Mouse (Mus musculus) embryonic facial prominence, embryonic 13.5 days (tissue): ENCODE measurements around the gene Pigk. TPM values are rescaled to one million over a fixed set of nuclear protein-coding genes. Genes with fewer than 3 reads are reported as not detected.

Experiments used
- ATAC-seq: fragments of 200-750 bp; cut with Nextera tagmentation; 2 replicates; pipeline ENCODE4 v1.8.0; 2017; ENCODE audit warnings: low read depth; ENCODE audit not compliant: insufficient number of reproducible peaks, insufficient read depth, low FRiP score, low TSS enrichment
- H3K27ac ChIP-seq: fragments of 300-500 bp; sonication (generic); 2 replicates; pipeline ENCODE4 v1.5.1; 2015; ENCODE audit warnings: moderate library complexity, mild to moderate bottlenecking, inconsistent platforms
- H3K27me3 ChIP-seq: fragments of 300-500 bp; sonication (generic); 2 replicates; pipeline ENCODE4 v1.6.1; 2015; ENCODE audit warnings: mild to moderate bottlenecking, inconsistent platforms
- H3K36me3 ChIP-seq: fragments of 300-500 bp; sonication (generic); 2 replicates; pipeline ENCODE4 v1.6.1; 2015; ENCODE audit warnings: mild to moderate bottlenecking, inconsistent platforms
- H3K4me1 ChIP-seq: fragments of 300-500 bp; sonication (generic); 2 replicates; pipeline ENCODE4 v1.6.1; 2015; ENCODE audit warnings: inconsistent platforms
- H3K4me2 ChIP-seq: fragments of 300-500 bp; sonication (generic); 2 replicates; pipeline ENCODE4 v1.6.1; 2015; ENCODE audit warnings: moderate library complexity, mild to moderate bottlenecking, inconsistent platforms
- H3K4me3 ChIP-seq: fragments of 300-500 bp; sonication (generic); 2 replicates; pipeline ENCODE4 v1.5.1; 2015; ENCODE audit warnings: mild to moderate bottlenecking, inconsistent platforms
- H3K9ac ChIP-seq: fragments of 300-500 bp; sonication (generic); 2 replicates; pipeline ENCODE4 v1.6.1; 2015; ENCODE audit warnings: mild to moderate bottlenecking, inconsistent platforms
- H3K9me3 ChIP-seq: fragments of 300-500 bp; sonication (generic); 2 replicates; pipeline ENCODE4 v1.6.1; 2016; ENCODE audit warnings: inconsistent platforms
- WGBS: fragments of 180-500 bp; shearing (Covaris S2); methylation state at CpG from one replicate; pipeline ENCODE4 v1.1.7; 2015; ENCODE audit warnings: mixed read lengths; 5-methylcytosine and 5-hydroxymethylcytosine counted together
- polyA plus RNA-seq: library from polyadenylated mRNA; unstranded; fragments of >200 nt; fragmentation: Nextera tagmentation; extraction: Ambion mirVana; gene quantifications from 2 replicates; pipeline ENCODE4 v1.2.1, GENCODE M21; 2015

The Pigk gene
- polyA plus RNA-seq, 1 experiment from 2014 or later = 52.4 TPM

GRCm38 (mm10) chr3:152949233-152949777, 235.4 kb downstream of the Pigk start:
- Histone ChIP-seq H3K9me3 (peaks cover 3% of the 10 kb centered on the region; the same call in 1 of the 2 replicates), H3K4me2 (no peak overlapping the region), H3K4me3 (no peak overlapping the region), H3K4me1 (no peaks in the 10 kb centered on the region), H3K27ac (no peak overlapping the region), H3K36me3 (no peaks in the 10 kb centered on the region), H3K9ac (no peak overlapping the region), H3K27me3 (no peaks in the 10 kb centered on the region)
- no peak for ATAC-seq
- 93% methylated on average over 15 of the region's 15 CpGs for WGBS

GRCm38 (mm10) chr3:152950299-152950698, 236.4 kb downstream of the Pigk start:
- no peak overlapping the region for H3K4me3 ChIP-seq
- peaks cover 3% of the 10 kb centered on the region; the same call in 1 of the 2 replicates for H3K9me3 ChIP-seq
- no peak overlapping the region for H3K27ac ChIP-seq
- H3K27me3 ChIP-seq = no peaks in the 10 kb centered on the region
- no peaks in the 10 kb centered on the region for H3K36me3 ChIP-seq
- no peak for ATAC-seq
- 90% methylated on average over 5 of the region's 5 CpGs for WGBS
- H3K4me2 ChIP-seq = no peak overlapping the region
- H3K4me1 ChIP-seq = no peaks in the 10 kb centered on the region
- no peak overlapping the region for H3K9ac ChIP-seq

- 92% methylated on average over 9 of the region's 9 CpGs for WGBS
- no peak for ATAC-seq
- H3K4me1 ChIP-seq = no peaks in the 10 kb centered on the region
- no peak overlapping the region for H3K4me2 ChIP-seq
- H3K4me3 ChIP-seq = no peak overlapping the region
- H3K9me3 ChIP-seq = no peaks in the 10 kb centered on the region
- H3K9ac ChIP-seq = no peak overlapping the region
- no peaks in the 10 kb centered on the region for H3K27me3 ChIP-seq
- no peaks in the 10 kb centered on the region for H3K36me3 ChIP-seq
- H3K27ac ChIP-seq = no peak overlapping the region
Observed at GRCm38 (mm10) chr3:152950914-152951313, 237.0 kb downstream of the Pigk start.

- Histone ChIP-seq H3K36me3 (no peaks in the 10 kb centered on the region), H3K4me1 (no peaks in the 10 kb centered on the region), H3K27me3 (no peaks in the 10 kb centered on the region), H3K9ac (no peak overlapping the region), H3K9me3 (no peaks in the 10 kb centered on the region), H3K27ac (no peak overlapping the region), H3K4me2 (no peak overlapping the region), H3K4me3 (no peak overlapping the region)
- no peak for ATAC-seq
- 54% methylated on average over 11 of the region's 11 CpGs for WGBS
Observed at GRCm38 (mm10) chr3:152951634-152952545, 238.0 kb downstream of the Pigk start.

GRCm38 (mm10) chr3:152956038-152956437, 242.1 kb downstream of the Pigk start:
- 72% methylated on average over 5 of the region's 5 CpGs for WGBS
- H3K4me2 ChIP-seq = no peak overlapping the region

DNA sequence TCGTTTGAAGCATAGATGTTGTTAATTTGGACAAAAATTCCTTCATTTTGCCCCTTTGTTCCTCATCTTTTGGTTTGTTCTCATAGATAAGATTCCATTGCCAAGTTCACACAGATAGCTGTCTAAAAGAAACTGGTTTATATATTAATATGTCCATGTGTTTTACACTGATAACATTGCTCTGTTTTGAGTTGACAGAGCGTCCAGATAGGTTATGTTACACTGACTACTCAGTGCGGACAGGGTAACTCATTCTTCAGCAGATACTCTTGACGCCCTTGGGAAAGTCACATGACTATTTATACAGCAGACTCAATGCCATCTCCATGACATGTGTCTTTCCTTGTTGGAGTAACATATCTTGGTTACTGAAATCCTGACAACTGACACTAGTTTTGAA, 242.9 kb downstream of the Pigk start:
- Histone ChIP-seq H3K36me3 (no peaks in the 10 kb centered on the region), H3K4me2 (no peak overlapping the region), H3K4me3 (no peak overlapping the region), H3K27ac (no peak overlapping the region), H3K4me1 (no peaks in the 10 kb centered on the region), H3K9me3 (0 out of 2 replicates have a peak, but pooled peaks cover 4% of the 10 kb centered on the region), H3K27me3 (no peaks in the 10 kb centered on the region), H3K9ac (no peak overlapping the region)
- ATAC-seq = no peak
- 84% methylated on average over 4 of the region's 4 CpGs for WGBS

More at GRCm38 (mm10) chr3:152956038-152956437, 242.1 kb downstream of the Pigk start:
- no peak overlapping the region for H3K9ac ChIP-seq
- H3K27ac ChIP-seq = no peak overlapping the region
- H3K4me1 ChIP-seq = no peaks in the 10 kb centered on the region
- no peaks in the 10 kb centered on the region for H3K36me3 ChIP-seq
- no peaks in the 10 kb centered on the region for H3K27me3 ChIP-seq
- 0 out of 2 replicates have a peak, but pooled peaks cover 4% of the 10 kb centered on the region for H3K9me3 ChIP-seq
- H3K4me3 ChIP-seq = no peak overlapping the region
- ATAC-seq = no peak

DNA sequence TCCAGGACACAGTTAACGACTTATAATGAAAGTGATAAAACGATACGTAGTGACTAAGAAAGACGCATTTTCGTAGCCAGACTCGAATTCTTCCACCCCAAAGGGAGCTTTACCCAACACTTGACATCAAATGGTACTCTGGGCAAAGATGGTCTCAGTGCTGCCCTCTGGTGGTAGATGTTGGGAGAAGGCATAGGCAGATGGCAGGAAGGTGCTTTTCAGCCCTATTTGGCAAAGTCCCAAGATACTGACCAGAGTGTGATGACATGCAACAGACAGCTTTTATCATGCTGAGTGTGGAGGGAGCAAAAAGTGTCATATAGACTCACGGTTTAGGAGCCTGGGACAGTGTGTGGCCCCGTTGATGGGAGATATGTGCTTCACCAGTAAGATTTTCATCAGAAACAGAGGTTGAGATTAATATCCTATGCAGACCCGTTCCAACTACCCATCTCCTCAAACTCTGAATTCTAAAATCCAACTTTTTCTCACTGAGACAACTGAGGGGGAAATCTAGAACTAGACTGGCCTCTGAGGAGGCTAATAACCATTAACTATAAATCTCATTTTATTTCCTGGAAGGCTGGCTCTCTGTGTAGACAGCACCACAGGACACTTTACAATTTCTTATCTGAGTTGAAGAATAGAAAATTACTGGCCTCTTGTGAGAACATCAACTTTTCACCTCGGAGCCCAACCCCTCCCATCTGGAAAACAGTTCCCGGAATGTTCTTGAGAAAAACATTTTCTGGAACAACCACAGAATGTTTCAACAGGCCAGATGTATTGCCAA, 244.7 kb downstream of the Pigk start:
- H3K9ac ChIP-seq = no peak overlapping the region
- no peak overlapping the region for H3K4me3 ChIP-seq
- no peaks in the 10 kb centered on the region for H3K36me3 ChIP-seq
- WGBS = 64% methylated on average over 11 of the region's 11 CpGs
- no peak for ATAC-seq
- no peaks in the 10 kb centered on the region for H3K27me3 ChIP-seq
- no peak overlapping the region for H3K4me2 ChIP-seq
- H3K9me3 ChIP-seq = 0 out of 2 replicates have a peak, but pooled peaks cover 4% of the 10 kb centered on the region
- H3K27ac ChIP-seq = no peak overlapping the region
- no peaks in the 10 kb centered on the region for H3K4me1 ChIP-seq

- H3K27ac ChIP-seq = no peak overlapping the region
- no peak overlapping the region for H3K4me3 ChIP-seq
- WGBS = 76% methylated on average over 10 of the region's 10 CpGs
- no peaks in the 10 kb centered on the region for H3K27me3 ChIP-seq
- no peaks in the 10 kb centered on the region for H3K4me1 ChIP-seq
- H3K9ac ChIP-seq = no peak overlapping the region
- peaks cover 6% of the 10 kb centered on the region; the same call in 1 of the 2 replicates for H3K9me3 ChIP-seq
- H3K36me3 ChIP-seq = no peaks in the 10 kb centered on the region
- no peak for ATAC-seq
- no peak overlapping the region for H3K4me2 ChIP-seq
Observed at GRCm38 (mm10) chr3:152961855-152962376, 248.0 kb downstream of the Pigk start.

DNA sequence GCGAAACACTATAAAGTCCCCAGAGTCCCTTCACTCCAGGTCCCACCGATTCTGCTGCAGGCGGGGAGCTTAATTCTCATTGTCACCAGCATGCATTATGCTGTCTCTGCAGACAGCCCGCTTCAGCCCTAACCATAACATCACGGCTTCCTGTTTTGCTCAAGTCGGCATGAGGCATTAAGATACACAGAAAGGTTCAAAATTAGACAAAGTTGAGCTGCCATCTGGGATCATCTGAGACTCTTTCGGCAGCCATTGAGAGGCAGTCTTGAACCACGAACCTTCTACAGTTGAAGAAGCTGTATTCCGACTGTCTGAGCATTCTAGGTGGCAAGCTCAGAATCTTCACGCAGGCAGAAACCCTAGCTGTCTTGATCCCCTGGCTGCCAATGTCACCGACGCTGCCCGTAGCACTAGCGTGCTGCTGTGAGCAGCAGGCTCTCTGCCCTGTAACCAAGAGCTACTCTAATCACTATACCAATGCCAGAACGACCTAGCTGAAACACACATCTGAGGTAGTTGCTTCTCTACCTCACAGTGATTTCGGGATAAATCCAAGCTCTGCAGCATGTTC, 256.0 kb downstream of the Pigk start:
- Histone ChIP-seq H3K4me1 (no peaks in the 10 kb centered on the region), H3K4me3 (no peak overlapping the region), H3K4me2 (no peak overlapping the region), H3K9ac (no peak overlapping the region), H3K9me3 (peaks cover 2% of the 10 kb centered on the region; the same call in 1 of the 2 replicates), H3K27ac (no peak overlapping the region), H3K36me3 (no peaks in the 10 kb centered on the region), H3K27me3 (no peaks in the 10 kb centered on the region)
- ATAC-seq = no peak
- WGBS = 73% methylated on average over 16 of the region's 16 CpGs

DNA sequence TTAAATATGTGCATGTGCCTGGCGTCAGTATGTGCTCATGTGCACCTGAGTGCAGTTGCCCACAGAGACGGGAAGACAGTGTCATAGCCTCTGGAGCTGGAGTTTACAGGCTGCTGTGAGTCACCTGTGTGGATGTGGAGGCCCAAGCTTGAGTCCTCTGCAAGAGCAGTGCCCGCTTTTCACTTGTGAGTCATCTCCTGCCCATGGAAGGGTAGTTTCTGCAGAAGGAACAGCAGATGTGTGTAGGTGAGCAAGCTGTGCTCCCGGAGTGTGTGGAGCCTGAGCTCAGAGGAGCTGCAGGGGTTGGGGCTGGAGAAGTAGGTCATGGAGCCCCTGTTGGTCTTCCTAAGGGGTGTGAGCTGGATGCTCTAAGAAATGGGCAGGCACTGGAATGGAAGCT, 257.5 kb downstream of the Pigk start:
- Histone ChIP-seq H3K4me1 (no peaks in the 10 kb centered on the region), H3K4me3 (no peak overlapping the region), H3K4me2 (no peak overlapping the region), H3K27ac (no peak overlapping the region), H3K9me3 (0 out of 2 replicates have a peak, but pooled peaks cover 2% of the 10 kb centered on the region), H3K36me3 (no peaks in the 10 kb centered on the region), H3K27me3 (no peaks in the 10 kb centered on the region), H3K9ac (no peak overlapping the region)
- no peak for ATAC-seq
- WGBS = 85% methylated on average over 4 of the region's 4 CpGs
